Mouse (Mus musculus) cerebellum, adult (tissue): ENCODE measurements around the gene Ptgds.
A peak's percentile ranks its signal among the peaks of the same experiment; 100 is the strongest.

Experiments used
- ATAC-seq: cut with Nextera tagmentation; 2 replicates; pipeline ENCODE4 v1.9.2; 2017; ENCODE audit warnings: mild to moderate bottlenecking, moderate library complexity, mixed read lengths; ENCODE audit not compliant: insufficient number of reproducible peaks, low FRiP score, low TSS enrichment

Ptgds gene

GRCm38 (mm10) chr2:25482969-25483368, 13.1 kb upstream of the Ptgds start:
- ATAC-seq: no peak

- ATAC-seq: no peak
These were observed 10.7 kb upstream of the Ptgds start for GRCm38 (mm10) chr2:25480541-25480940.

GRCm38 (mm10) chr2:25479551-25480311, 9.9 kb upstream of the Ptgds start:
- no peak for ATAC-seq

GRCm38 (mm10) chr2:25477967-25478675, 8.3 kb upstream of the Ptgds start:
- ATAC-seq: peak; percentile 83

- ATAC-seq: no peak
These were observed 7.7 kb upstream of the Ptgds start for GRCm38 (mm10) chr2:25477541-25477940.

GRCm38 (mm10) chr2:25472550-25472949, 2.7 kb upstream of the Ptgds start:
- no peak for ATAC-seq

- ATAC-seq: peak; percentile 42; the same call in 1 of the 2 replicates
These were observed 607 bp downstream of the Ptgds start for GRCm38 (mm10) chr2:25468962-25469915.

- no peak for ATAC-seq
These were observed 2.1 kb downstream of the Ptgds start for GRCm38 (mm10) chr2:25467606-25468303.

GRCm38 (mm10) chr2:25465816-25466635, 3.8 kb downstream of the Ptgds start:
- ATAC-seq: 0 out of 2 replicates have a peak, but pooled peaks have one; percentile 21

- no peak for ATAC-seq
These were observed 4.6 kb downstream of the Ptgds start for GRCm38 (mm10) chr2:25465256-25465655.

GRCm38 (mm10) chr2:25463630-25464029, 6.2 kb downstream of the Ptgds start:
- no peak for ATAC-seq

- ATAC-seq: no peak
These were observed 8.4 kb downstream of the Ptgds start for GRCm38 (mm10) chr2:25461407-25461806.

GRCm38 (mm10) chr2:25460551-25461309, 9.1 kb downstream of the Ptgds start, which contains the start of gene Paxx:
Paxx (minus strand) TSS chr2:25461094.
- ATAC-seq: peak; percentile 56

GRCm38 (mm10) chr2:25460135-25460534, 9.7 kb downstream of the Ptgds start:
- ATAC-seq: 0 out of 2 replicates have a peak, but pooled peaks have one; percentile 5

- ATAC-seq: no peak
These were observed 10.9 kb downstream of the Ptgds start for GRCm38 (mm10) chr2:25458911-25459310.

- ATAC-seq: no peak
These were observed 12.6 kb downstream of the Ptgds start for GRCm38 (mm10) chr2:25457022-25457896.

GRCm38 (mm10) chr2:25456205-25456953, 13.5 kb downstream of the Ptgds start, which contains the start of gene Clic3:
Clic3 (plus strand) TSS chr2:25456838.
- ATAC-seq: no peak
